Mouse (Mus musculus): ENCODE measurements at regions not wholly inside any gene's neighbourhood (a gene's known extent, or its start where the extent isn't known, plus 50 kb on each side); places are given as distances from the start of the nearest gene placed in this dataset.

GRCm38 (mm10) chr12:58901931-58902330 is 109.9 kb downstream of the Sec23a start:
- no peak for DNase-seq (ENCODE audit: low spot score)

GRCm38 (mm10) chr12:58875808-58876207 is 136.0 kb downstream of the Sec23a start:
- DNase-seq (ENCODE audit: low spot score) = no peak

GRCm38 (mm10) chr12:58872465-58872864 is 139.4 kb downstream of the Sec23a start:
- no peak for DNase-seq (ENCODE audit: low spot score)

- no peak for DNase-seq (ENCODE audit: low spot score)
These were observed 155.3 kb downstream of the Sec23a start for GRCm38 (mm10) chr12:58856498-58856897.

GRCm38 (mm10) chr12:58851677-58852385 is 160.0 kb downstream of the Sec23a start:
- DNase-seq (ENCODE audit: low spot score) = no peak

- DNase-seq (ENCODE audit: low spot score) = no peak
These were observed 182.2 kb downstream of the Sec23a start for GRCm38 (mm10) chr12:58829656-58830055.

GRCm38 (mm10) chr12:58827864-58828263 is 184.0 kb downstream of the Sec23a start:
- DNase-seq (ENCODE audit: low spot score) = no peak

GRCm38 (mm10) chr12:58825139-58825921 is 186.5 kb downstream of the Sec23a start:
- no peak for DNase-seq (ENCODE audit: low spot score)

- DNase-seq (ENCODE audit: low spot score) = no peak
These were observed 188.8 kb downstream of the Sec23a start for GRCm38 (mm10) chr12:58822971-58823370.

- DNase-seq (ENCODE audit: low spot score) = no peak
These were observed 207.7 kb downstream of the Sec23a start for GRCm38 (mm10) chr12:58804068-58804467.

GRCm38 (mm10) chr12:58802410-58802809 is 209.4 kb downstream of the Sec23a start:
- DNase-seq (ENCODE audit: low spot score) = peak; percentile 83
